Mouse (Mus musculus): ENCODE results near the gene Txnrd2.

The Txnrd2 gene

GRCm38 (mm10) chr16:18418756-18419602 is 7.2 kb upstream of the Txnrd2 start:
- no peak for DNase-seq

- DNase-seq: no peak
Measured at GRCm38 (mm10) chr16:18419603-18420026, 6.6 kb upstream of the Txnrd2 start.

- no peak for DNase-seq
Measured at GRCm38 (mm10) chr16:18420571-18420970, 5.6 kb upstream of the Txnrd2 start.

GRCm38 (mm10) chr16:18423203-18423914 is 2.8 kb upstream of the Txnrd2 start:
- DNase-seq: peak; percentile 51

- no peak for DNase-seq
Measured at GRCm38 (mm10) chr16:18423915-18424265, 2.3 kb upstream of the Txnrd2 start.

- no peak for DNase-seq
Measured at GRCm38 (mm10) chr16:18424364-18425045, 1.7 kb upstream of the Txnrd2 start.

- DNase-seq: no peak
Measured at GRCm38 (mm10) chr16:18425475-18426214, 539 bp upstream of the Txnrd2 start.

- no peak for DNase-seq
Measured at GRCm38 (mm10) chr16:18426802-18427280, 657 bp downstream of the Txnrd2 start, which contains the start of gene Comt. Gene Comt, minus strand, starts transcription at chr16:18426852.

GRCm38 (mm10) chr16:18428011-18428515 is 1.9 kb downstream of the Txnrd2 start:
- DNase-seq: no peak

GRCm38 (mm10) chr16:18428516-18429042 is 2.4 kb downstream of the Txnrd2 start:
- no peak for DNase-seq

- DNase-seq: no peak
Measured at GRCm38 (mm10) chr16:18429641-18430040, 3.5 kb downstream of the Txnrd2 start.

- DNase-seq: no peak
Measured at GRCm38 (mm10) chr16:18430641-18431212, 4.5 kb downstream of the Txnrd2 start.

GRCm38 (mm10) chr16:18433341-18433920 is 7.2 kb downstream of the Txnrd2 start:
- DNase-seq: peak; percentile 21 to 40

- no peak for DNase-seq
Measured at GRCm38 (mm10) chr16:18436128-18436527, 9.9 kb downstream of the Txnrd2 start.

- DNase-seq: peak; percentile 93 to 98
Measured at GRCm38 (mm10) chr16:18443385-18443841, 17.2 kb downstream of the Txnrd2 start.

GRCm38 (mm10) chr16:18447243-18447642 is 21.1 kb downstream of the Txnrd2 start:
- DNase-seq: no peak

GRCm38 (mm10) chr16:18448104-18448503 is 21.9 kb downstream of the Txnrd2 start:
- no peak for DNase-seq

GRCm38 (mm10) chr16:18449005-18449404 is 22.8 kb downstream of the Txnrd2 start:
- DNase-seq: no peak

- DNase-seq: peak in 1 of 2 experiments; percentile 25
Measured at GRCm38 (mm10) chr16:18451486-18452181, 25.4 kb downstream of the Txnrd2 start.

GRCm38 (mm10) chr16:18452361-18452862 is 26.2 kb downstream of the Txnrd2 start:
- DNase-seq: no peak

All from kidney, postnatal 36 days (tissue).